In the genomic region with DNA sequence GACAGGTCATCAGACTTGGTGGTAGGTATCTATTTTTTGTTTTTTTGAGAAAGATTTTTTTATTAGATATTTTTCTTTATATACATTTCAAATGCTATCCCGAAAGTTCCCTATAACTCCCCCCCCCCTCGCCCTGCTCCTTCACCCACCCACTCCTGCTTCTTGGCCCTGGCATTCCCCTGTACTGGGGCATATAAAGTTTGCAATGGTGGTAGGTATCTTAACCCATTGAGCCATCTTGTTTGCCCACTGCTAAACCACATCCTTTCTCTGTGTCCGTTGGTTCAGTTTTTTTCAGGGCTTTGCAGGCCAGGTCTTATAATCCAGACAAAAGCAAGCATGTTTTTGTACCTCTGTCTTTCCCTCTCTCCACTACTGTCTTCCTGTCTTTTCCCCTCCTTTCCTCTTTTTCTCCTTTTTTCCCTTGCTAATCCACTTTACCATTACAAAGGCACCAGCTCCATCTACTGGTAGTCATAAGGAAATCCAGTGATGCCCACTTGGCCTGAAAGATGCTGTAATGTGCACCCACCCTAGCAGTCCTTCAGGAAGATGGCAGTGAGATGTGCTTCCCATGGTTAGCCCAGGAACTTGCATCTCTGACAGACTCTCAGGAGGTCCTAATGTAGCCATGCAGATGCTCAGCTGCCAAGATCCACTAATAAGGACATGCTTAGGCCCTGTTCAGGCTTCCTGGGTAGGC, we compare ENCODE assay signal across 10 mouse cellular contexts. TPM values are rescaled to one million over a fixed set of nuclear protein-coding genes. Genes with fewer than 3 reads are reported as not detected.
DNase-seq lines count a peak whose midpoint lies in the region; ATAC-seq and TF ChIP-seq lines count a peak whose summit lies in the region.
"Had no signal": no experiment of that assay in that cellular context is flagged by ENCODE, and none has a peak within 500 bp of the region (broad histone marks: within the 10 kb centered on the region; RNA-seq: fewer than 3 reads in every experiment).

No protein-coding gene starts in this region.

- DNase-seq in embryo, embryonic 10.5 days (ENCODE audit: low spot score), result peak; percentile 67
- peak; percentile 85 for DNase-seq in midbrain, embryonic 11.5 days (ENCODE audit: low spot score, missing footprints)
- no peak for DNase-seq in urinary bladder, postnatal 4 days (ENCODE audit: low spot score in 2 of 2)
- DNase-seq: gastrocnemius, postnatal 36 days had no signal

- peak; percentile 51 for TF ChIP-seq CTCF in intestine, postnatal 0 days (IDR thresholded peaks at IDR 0.05; ENCODE audit: low read depth)
- TF ChIP-seq CTCF in E14TG2a.4 (conservative IDR thresholded peaks at IDR 0.05; ENCODE audit: low read length), result peak; percentile 37

- whole genome bisulfite sequencing in intestine, postnatal 0 days, result 41% methylated on average over 3 of the region's 3 CpGs
- 51% methylated on average over 3 of the region's 3 CpGs for WGBS in intestine, embryonic 15.5 days
- 58% methylated on average over 3 of the region's 3 CpGs for WGBS in midbrain, embryonic 11.5 days

- no peaks in the 10 kb centered on the region for H3K9me3 ChIP-seq in intestine, postnatal 0 days (ENCODE audit: control insufficient read depth)
- no peaks in the 10 kb centered on the region for H3K9me3 ChIP-seq in intestine, embryonic 15.5 days
- no peaks in the 10 kb centered on the region for H3K9me3 ChIP-seq in E14TG2a.4 (ENCODE audit: low read length)
- H3K9me3 ChIP-seq in midbrain, embryonic 11.5 days (ENCODE audit: control insufficient read depth, low read length), result no peaks in the 10 kb centered on the region

- no peak overlapping the region for H3K27ac ChIP-seq in intestine, postnatal 0 days (ENCODE audit: low read depth, low read length)
- H3K27ac ChIP-seq in intestine, embryonic 15.5 days, result no peak overlapping the region
- H3K27ac ChIP-seq in midbrain, embryonic 11.5 days (ENCODE audit: low read depth, low read length), result no peak overlapping the region

- no peaks in the 10 kb centered on the region for H3K4me1 ChIP-seq in intestine, postnatal 0 days (replicated peaks; ENCODE audit: control insufficient read depth, insufficient read depth, low read length)
- no peaks in the 10 kb centered on the region for H3K4me1 ChIP-seq in intestine, embryonic 15.5 days (replicated peaks)
- no peaks in the 10 kb centered on the region for H3K4me1 ChIP-seq in E14TG2a.4 (replicated peaks; ENCODE audit: low read depth, low read length)
- H3K4me1 ChIP-seq in midbrain, embryonic 11.5 days (ENCODE audit: control insufficient read depth, insufficient read depth, low read length), result no peaks in the 10 kb centered on the region

- H3K4me3 ChIP-seq in intestine, postnatal 0 days (ENCODE audit: low read depth, low read length), result no peak overlapping the region
- H3K4me3 ChIP-seq in intestine, embryonic 15.5 days (replicated peaks), result no peak overlapping the region
- no peak overlapping the region for H3K4me3 ChIP-seq in E14TG2a.4 (replicated peaks; ENCODE audit: low read length)
- no peak overlapping the region for H3K4me3 ChIP-seq in midbrain, embryonic 11.5 days (ENCODE audit: low read depth, low read length)

- H3K27me3 ChIP-seq in intestine, postnatal 0 days (replicated peaks; ENCODE audit: control insufficient read depth, insufficient read depth, low read length), result no peaks in the 10 kb centered on the region
- no peaks in the 10 kb centered on the region for H3K27me3 ChIP-seq in intestine, embryonic 15.5 days (replicated peaks)
- no peaks in the 10 kb centered on the region for H3K27me3 ChIP-seq in E14TG2a.4 (ENCODE audit: insufficient read depth, low read length)
- no peaks in the 10 kb centered on the region for H3K27me3 ChIP-seq in midbrain, embryonic 11.5 days (ENCODE audit: control insufficient read depth, insufficient read depth, low read length)

- H3K36me3 ChIP-seq in intestine, postnatal 0 days (ENCODE audit: control insufficient read depth, insufficient read depth), result no peaks in the 10 kb centered on the region
- no peaks in the 10 kb centered on the region for H3K36me3 ChIP-seq in intestine, embryonic 15.5 days
- H3K36me3 ChIP-seq in E14TG2a.4 (ENCODE audit: insufficient read depth, low read length), result no peaks in the 10 kb centered on the region
- no peaks in the 10 kb centered on the region for H3K36me3 ChIP-seq in midbrain, embryonic 11.5 days (ENCODE audit: control insufficient read depth, insufficient read depth, low read length)

- H3K9ac ChIP-seq in intestine, postnatal 0 days (ENCODE audit: low read depth, low read length), result no peak overlapping the region
- H3K9ac ChIP-seq in intestine, embryonic 15.5 days, result no peak overlapping the region
- no peak overlapping the region for H3K9ac ChIP-seq in midbrain, embryonic 11.5 days (ENCODE audit: low read length)

- no peak for ATAC-seq in intestine, postnatal 0 days
- no peak for ATAC-seq in intestine, embryonic 15.5 days
- peak; percentile 46; the same call in 1 of the 2 replicates for ATAC-seq in midbrain, embryonic 11.5 days (ENCODE audit: low FRiP score)
- no peak for ATAC-seq in granulocyte monocyte progenitor cell, adult 5-6 weeks (replicated peaks; ENCODE audit: poor library complexity, severe bottlenecking)
- ATAC-seq in monocyte, adult 5-6 weeks (replicated peaks; ENCODE audit: insufficient number of reproducible peaks, low FRiP score, low TSS enrichment, poor library complexity, severe bottlenecking), result no peak

- no peak overlapping the region for H3K4me2 ChIP-seq in intestine, postnatal 0 days (replicated peaks; ENCODE audit: low read depth)
- no peak overlapping the region for H3K4me2 ChIP-seq in intestine, embryonic 15.5 days (replicated peaks)
- H3K4me2 ChIP-seq in midbrain, embryonic 11.5 days, result no peak overlapping the region

RNA-seq across cellular contexts. Expression of a gene that starts 44.3 kb away (rescaled TPM):
- polyA plus RNA-seq in intestine, postnatal 0 days (2015; fragmentation: Nextera tagmentation; extraction: Ambion mirVana), result 0.10 and 0.23 TPM in 2 replicates
- 0.49 and 0.75 TPM in 2 replicates for polyA plus RNA-seq in intestine, embryonic 15.5 days (2015; fragmentation: Nextera tagmentation; extraction: Ambion mirVana)
- polyA plus RNA-seq in midbrain, embryonic 11.5 days (2014; fragmentation: Nextera tagmentation; extraction: Ambion mirVana), result 11.9 and 12.5 TPM in 2 replicates
- not detected in 2 replicates for total RNA-seq in granulocyte monocyte progenitor cell, adult 5-6 weeks (2014; fragmentation: Nextera tagmentation)
- not detected in 2 replicates for total RNA-seq in granulocyte monocyte progenitor cell, adult 5-6 weeks (2017)
- total RNA-seq in monocyte, adult 5-6 weeks (2017), result not detected in 3 replicates

RNA-seq across cellular contexts. Expression of a gene that starts 45.0 kb away (rescaled TPM):
- polyA plus RNA-seq in intestine, postnatal 0 days (2015; fragmentation: Nextera tagmentation; extraction: Ambion mirVana), result not detected in 2 replicates
- polyA plus RNA-seq in intestine, embryonic 15.5 days (2015; fragmentation: Nextera tagmentation; extraction: Ambion mirVana), result not detected in 2 replicates
- not detected in 2 replicates for polyA plus RNA-seq in midbrain, embryonic 11.5 days (2014; fragmentation: Nextera tagmentation; extraction: Ambion mirVana)
- not detected in 2 replicates for total RNA-seq in granulocyte monocyte progenitor cell, adult 5-6 weeks (2014; fragmentation: Nextera tagmentation)
- not detected in 2 replicates for total RNA-seq in granulocyte monocyte progenitor cell, adult 5-6 weeks (2017)
- not detected in 3 replicates for total RNA-seq in monocyte, adult 5-6 weeks (2017)
- total RNA-seq: gastrocnemius, postnatal 36 days; left cerebral cortex, postnatal 10 days had no signal

Comparison
In these comparisons a context has a peak if more than half of its experiments do, and no peak if none do; other contexts are left out.
1. DNase-seq: peak in embryo, embryonic 10.5 days (single experiment) and midbrain, embryonic 11.5 days (single experiment); none in urinary bladder, postnatal 4 days (0 of 2).